Mouse (Mus musculus): ENCODE data around the gene Mustn1. TPM values are rescaled to one million over a fixed set of nuclear protein-coding genes. Genes with fewer than 3 reads are reported as not detected.

The Mustn1 gene
- polyA plus RNA-seq, 1 experiment from 2014 or later = 6.6 TPM

- Histone ChIP-seq H3K27ac (no peak overlapping the region), H3K9ac (no peak overlapping the region), H3K4me2 (no peak overlapping the region), H3K36me3 (no peaks in the 10 kb centered on the region), H3K9me3 (no peaks in the 10 kb centered on the region), H3K4me1 (no peaks in the 10 kb centered on the region), H3K27me3 (replicated peaks) (no peaks in the 10 kb centered on the region), H3K4me3 (replicated peaks) (no peak overlapping the region)
- WGBS = 77% methylated on average over 8 of the region's 8 CpGs
- no peak for ATAC-seq (ENCODE audit: insufficient read depth, low FRiP score, low read depth)
These were observed 33.6 kb downstream of the Mustn1 start for GRCm38 (mm10) chr14:30912641-30913040.

- no peak for ATAC-seq (ENCODE audit: insufficient read depth, low FRiP score, low read depth)
- no peaks in the 10 kb centered on the region for H3K27me3 ChIP-seq (replicated peaks)
- H3K4me2 ChIP-seq = no peak overlapping the region
- H3K36me3 ChIP-seq = no peaks in the 10 kb centered on the region
- H3K9me3 ChIP-seq = no peaks in the 10 kb centered on the region
- H3K27ac ChIP-seq = no peak overlapping the region
- no peaks in the 10 kb centered on the region for H3K4me1 ChIP-seq
- no peak overlapping the region for H3K9ac ChIP-seq
- 80% methylated on average over 5 of the region's 5 CpGs for whole genome bisulfite sequencing
- no peak overlapping the region for H3K4me3 ChIP-seq (replicated peaks)
These were observed 34.4 kb downstream of the Mustn1 start for GRCm38 (mm10) chr14:30913404-30913803.

- Histone ChIP-seq H3K27ac (0 out of 2 replicates have a peak overlapping the region, but pooled peaks have one; percentile 31), H3K4me3 (replicated peaks) (no peak overlapping the region), H3K27me3 (replicated peaks) (no peaks in the 10 kb centered on the region), H3K4me1 (no peaks in the 10 kb centered on the region), H3K36me3 (no peaks in the 10 kb centered on the region), H3K4me2 (no peak overlapping the region), H3K9me3 (no peaks in the 10 kb centered on the region), H3K9ac (no peak overlapping the region)
- 81% methylated on average over 1 of the region's 1 CpGs for WGBS
- no peak for ATAC-seq (ENCODE audit: insufficient read depth, low FRiP score, low read depth)
These were observed 37.5 kb downstream of the Mustn1 start for GRCm38 (mm10) chr14:30916516-30916915.

- 47% methylated on average over 8 of the region's 8 CpGs for WGBS
- Histone ChIP-seq H3K4me2 (no peak overlapping the region), H3K27ac (no peak overlapping the region), H3K36me3 (no peaks in the 10 kb centered on the region), H3K4me3 (replicated peaks) (no peak overlapping the region), H3K9me3 (no peaks in the 10 kb centered on the region), H3K27me3 (replicated peaks) (no peaks in the 10 kb centered on the region), H3K9ac (no peak overlapping the region), H3K4me1 (no peaks in the 10 kb centered on the region)
- ATAC-seq (ENCODE audit: insufficient read depth, low FRiP score, low read depth) = no peak; the same call in 1 of the 2 replicates
These were observed 43.2 kb downstream of the Mustn1 start for GRCm38 (mm10) chr14:30922053-30922670.

GRCm38 (mm10) chr14:30923375-30924105, 44.5 kb downstream of the Mustn1 start, which contains the start of gene Itih3:
Gene Itih3, minus strand, starts transcription at chr14:30923760.
- H3K27me3 ChIP-seq (replicated peaks) = no peaks in the 10 kb centered on the region
- H3K27ac ChIP-seq = no peak within 1 kb of the TSS
- no peak within 1 kb of the TSS for H3K4me3 ChIP-seq (replicated peaks)
- H3K9ac ChIP-seq = no peak within 1 kb of the TSS
- H3K9me3 ChIP-seq = no peaks in the 10 kb centered on the region
- H3K36me3 ChIP-seq = no peaks in the 10 kb centered on the region
- no peaks in the 10 kb centered on the region for H3K4me1 ChIP-seq
- ATAC-seq (ENCODE audit: insufficient read depth, low FRiP score, low read depth) = peak; percentile 28; the same call in 1 of the 2 replicates
- 49% methylated on average over 6 of the region's 6 CpGs for WGBS
- no peak within 1 kb of the TSS for H3K4me2 ChIP-seq

- no peaks in the 10 kb centered on the region for H3K9me3 ChIP-seq
- H3K4me3 ChIP-seq (replicated peaks) = no peak overlapping the region
- 86% methylated on average over 3 of the region's 3 CpGs for WGBS
- no peak overlapping the region for H3K4me2 ChIP-seq
- no peaks in the 10 kb centered on the region for H3K27me3 ChIP-seq (replicated peaks)
- no peaks in the 10 kb centered on the region for H3K4me1 ChIP-seq
- H3K27ac ChIP-seq = no peak overlapping the region
- no peak for ATAC-seq (ENCODE audit: insufficient read depth, low FRiP score, low read depth)
- no peaks in the 10 kb centered on the region for H3K36me3 ChIP-seq
- H3K9ac ChIP-seq = no peak overlapping the region
These were observed 46.5 kb downstream of the Mustn1 start for GRCm38 (mm10) chr14:30925492-30925891.

- no peak for ATAC-seq (ENCODE audit: insufficient read depth, low FRiP score, low read depth)
- whole genome bisulfite sequencing = 87% methylated on average over 4 of the region's 4 CpGs
- Histone ChIP-seq H3K4me2 (no peak overlapping the region), H3K27ac (no peak overlapping the region), H3K9ac (no peak overlapping the region), H3K4me1 (no peaks in the 10 kb centered on the region), H3K27me3 (replicated peaks) (no peaks in the 10 kb centered on the region), H3K36me3 (no peaks in the 10 kb centered on the region), H3K4me3 (replicated peaks) (no peak overlapping the region), H3K9me3 (no peaks in the 10 kb centered on the region)
These were observed 51.4 kb downstream of the Mustn1 start for GRCm38 (mm10) chr14:30930386-30930785.

Other genes starting within 250 kb of the Mustn1 start
- 14.7 and 17.3 TPM in 2 replicates for gene Rft1, start 224.8 kb upstream of the Mustn1 start, polyA plus RNA-seq (2015; fragmentation: Nextera tagmentation; extraction: Ambion mirVana)
- 12.1 and 12.2 TPM in 2 replicates for gene Sfmbt1, start 164.4 kb upstream of the Mustn1 start, polyA plus RNA-seq (2015; fragmentation: Nextera tagmentation; extraction: Ambion mirVana)
- gene Tmem110, start 53.6 kb upstream of the Mustn1 start, polyA plus RNA-seq (2015; fragmentation: Nextera tagmentation; extraction: Ambion mirVana) = 24.3 and 26.3 TPM in 2 replicates
- gene Itih4, start 7.3 kb downstream of the Mustn1 start, polyA plus RNA-seq (2015; fragmentation: Nextera tagmentation; extraction: Ambion mirVana) = 3.2 and 7.8 TPM in 2 replicates
- 5.3 and 15.0 TPM in 2 replicates for gene Itih3, start 44.6 kb downstream of the Mustn1 start, polyA plus RNA-seq (2015; fragmentation: Nextera tagmentation; extraction: Ambion mirVana)
- gene Itih1, start 64.1 kb downstream of the Mustn1 start, polyA plus RNA-seq (2015; fragmentation: Nextera tagmentation; extraction: Ambion mirVana) = 1.2 and 2.7 TPM in 2 replicates
- gene Nek4, start 72.2 kb downstream of the Mustn1 start, polyA plus RNA-seq (2015; fragmentation: Nextera tagmentation; extraction: Ambion mirVana) = 10.7 and 10.8 TPM in 2 replicates
- gene Glt8d1, start 122.2 kb downstream of the Mustn1 start, polyA plus RNA-seq (2015; fragmentation: Nextera tagmentation; extraction: Ambion mirVana) = 54.4 and 54.8 TPM in 2 replicates
- gene Spcs1, start 122.5 kb downstream of the Mustn1 start, polyA plus RNA-seq (2015; fragmentation: Nextera tagmentation; extraction: Ambion mirVana) = 442 and 483 TPM in 2 replicates
- gene Pbrm1, start 139.9 kb downstream of the Mustn1 start, polyA plus RNA-seq (2015; fragmentation: Nextera tagmentation; extraction: Ambion mirVana) = 109 and 118 TPM in 2 replicates
- gene Gnl3, start 140.0 kb downstream of the Mustn1 start, polyA plus RNA-seq (2015; fragmentation: Nextera tagmentation; extraction: Ambion mirVana) = 113 and 119 TPM in 2 replicates
- 70.9 and 77.2 TPM in 2 replicates for gene Smim4, start 249.8 kb downstream of the Mustn1 start, polyA plus RNA-seq (2015; fragmentation: Nextera tagmentation; extraction: Ambion mirVana)

All from stomach, embryonic 15.5 days (tissue).